Mouse (Mus musculus) spleen, postnatal 36 days (tissue): ENCODE results near the gene T2.
"Not testable (repeated sequence)": the region's sequence is repeated elsewhere in the genome, so short reads cannot be mapped to it uniquely, and the experiment has no call there.

Experiments used
- DNase-seq, 2 experiments: peaks; one replicate each; pipeline ENCODE4 v3.0.0; 2022; ENCODE audit warnings: low spot score in 2 of 2, mixed read lengths in 1 of 2

Gene T2

DNA sequence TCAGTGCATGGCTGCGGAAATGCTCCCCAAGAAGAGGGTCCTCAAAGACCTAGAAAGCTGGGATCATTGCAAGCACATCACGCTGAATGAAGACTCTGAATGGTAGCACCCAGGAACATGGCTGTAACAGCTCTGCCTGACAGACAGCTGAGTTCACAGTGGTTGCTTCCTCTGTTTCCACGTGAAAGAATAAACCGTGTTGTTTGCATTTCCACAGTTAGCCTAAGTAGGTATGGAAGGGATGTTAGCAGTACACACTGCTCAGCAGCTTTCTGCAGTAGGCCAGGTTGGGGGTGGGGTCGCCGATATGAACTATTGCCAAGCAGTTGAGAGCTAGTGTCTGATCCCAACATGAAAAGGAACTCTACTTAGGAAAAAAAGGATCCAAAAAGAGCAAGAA, at the start of gene T2:
Gene T2 (plus strand): TSS at position 301 of the 400 bp plus-strand sequence.
- DNase-seq: no peak

DNA sequence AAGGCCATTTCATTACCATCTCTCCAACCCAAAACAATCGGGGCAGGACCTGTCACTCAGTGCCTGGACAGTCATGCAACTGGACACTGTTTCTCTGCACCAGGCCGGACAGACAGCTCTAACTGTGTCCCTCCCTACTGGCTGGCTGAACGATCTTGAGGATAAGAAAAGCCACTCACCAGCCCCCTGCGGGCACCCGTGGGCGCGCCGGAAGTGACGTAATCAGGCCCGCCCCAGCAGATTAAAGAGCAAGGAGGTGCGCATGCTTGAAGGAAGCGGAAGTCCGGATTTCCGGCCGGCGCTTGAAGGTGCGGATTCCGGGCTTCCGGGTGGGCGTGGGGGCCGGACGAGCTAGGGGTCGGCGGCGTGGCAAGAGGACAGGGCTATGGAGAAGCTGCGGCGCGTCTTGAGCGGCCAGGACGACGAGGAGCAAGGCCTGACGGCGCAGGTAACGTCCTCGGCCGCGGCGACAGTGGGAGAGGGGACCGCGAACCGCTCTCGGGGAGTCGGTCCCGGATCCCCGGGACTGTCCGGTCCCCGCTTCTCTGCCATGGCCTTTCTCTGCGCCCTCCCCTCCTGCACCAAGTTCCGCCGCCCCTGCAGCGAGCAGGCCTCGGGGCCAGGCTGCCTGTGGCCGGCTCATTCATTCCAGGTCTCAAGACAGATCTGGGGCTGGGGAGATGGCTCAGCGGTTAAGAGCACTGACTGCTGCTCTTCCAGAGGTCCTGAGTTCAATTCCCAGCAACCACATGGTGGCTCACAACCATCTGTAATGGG, 44.8 kb upstream of the T2 start, which contains the start of gene Sft2d1:
Gene Sft2d1 (plus strand): TSS at position 265 of the 777 bp plus-strand sequence.
- peak; percentile 93 to 96 for DNase-seq

GRCm38 (mm10) chr17:8311751-8312150, 44.0 kb upstream of the T2 start:
- DNase-seq: peak in 1 of 2 experiments; percentile 21

DNA sequence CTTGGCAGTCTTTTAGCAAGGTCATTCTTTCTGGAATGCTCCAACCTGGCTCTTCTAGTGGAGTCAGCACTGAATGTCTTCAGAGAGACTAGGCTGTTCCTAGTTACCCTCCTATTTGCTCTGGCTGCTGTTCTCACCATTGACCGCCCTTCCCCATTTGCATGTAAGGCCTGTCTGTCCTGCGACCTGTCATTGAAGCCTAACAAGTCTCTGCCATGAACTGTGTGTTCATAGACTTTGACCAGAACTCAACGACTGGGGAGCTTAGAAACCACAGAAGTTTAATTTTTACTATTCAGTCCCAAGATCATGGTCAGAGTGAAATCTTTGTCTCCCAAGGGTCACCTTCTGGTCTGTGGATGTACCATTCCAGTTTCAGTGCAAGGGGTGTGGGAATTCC, 41.8 kb upstream of the T2 start:
- DNase-seq: no peak

DNA sequence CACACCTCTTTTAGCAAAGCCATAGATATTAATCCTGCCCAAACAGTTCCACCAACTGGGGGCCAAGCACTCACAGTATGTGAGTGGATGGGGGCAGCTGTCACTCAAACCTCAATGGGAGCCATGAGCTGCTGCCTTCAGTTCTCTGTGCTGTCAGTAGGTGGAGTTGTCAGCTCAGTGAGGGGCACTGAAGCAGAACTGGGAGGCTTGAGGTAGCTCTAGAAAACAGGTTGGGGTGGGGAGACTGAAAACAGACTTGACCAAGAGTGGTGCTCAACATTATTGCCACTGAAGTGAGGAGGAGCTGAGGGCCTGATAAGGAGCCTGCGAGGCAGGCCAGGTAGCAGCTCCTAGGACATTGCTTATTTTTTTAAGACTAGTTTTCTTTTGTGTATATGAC, 39.5 kb upstream of the T2 start:
- DNase-seq: peak in 1 of 2 experiments; percentile 6

DNA sequence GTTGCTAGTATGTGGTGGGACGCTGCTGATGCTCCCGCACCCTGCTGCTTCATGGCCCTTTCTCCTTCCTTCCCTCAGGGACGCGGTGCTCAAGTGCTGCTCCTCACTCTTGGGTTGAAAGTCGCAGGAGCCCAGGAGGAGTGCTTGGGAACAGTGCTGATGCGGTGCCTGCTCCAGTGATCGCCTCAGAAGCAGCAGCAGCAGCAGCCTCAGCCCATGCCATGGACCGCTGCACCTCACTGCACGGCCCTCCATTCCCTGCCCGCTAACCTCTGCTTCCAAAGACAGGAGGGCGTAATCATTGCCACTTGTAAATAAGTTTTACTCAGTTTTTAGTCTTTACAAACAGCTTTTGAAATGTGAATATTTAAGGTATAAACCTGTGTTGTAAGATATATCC, 28.9 kb upstream of the T2 start:
- not testable (repeated sequence) for DNase-seq

DNA sequence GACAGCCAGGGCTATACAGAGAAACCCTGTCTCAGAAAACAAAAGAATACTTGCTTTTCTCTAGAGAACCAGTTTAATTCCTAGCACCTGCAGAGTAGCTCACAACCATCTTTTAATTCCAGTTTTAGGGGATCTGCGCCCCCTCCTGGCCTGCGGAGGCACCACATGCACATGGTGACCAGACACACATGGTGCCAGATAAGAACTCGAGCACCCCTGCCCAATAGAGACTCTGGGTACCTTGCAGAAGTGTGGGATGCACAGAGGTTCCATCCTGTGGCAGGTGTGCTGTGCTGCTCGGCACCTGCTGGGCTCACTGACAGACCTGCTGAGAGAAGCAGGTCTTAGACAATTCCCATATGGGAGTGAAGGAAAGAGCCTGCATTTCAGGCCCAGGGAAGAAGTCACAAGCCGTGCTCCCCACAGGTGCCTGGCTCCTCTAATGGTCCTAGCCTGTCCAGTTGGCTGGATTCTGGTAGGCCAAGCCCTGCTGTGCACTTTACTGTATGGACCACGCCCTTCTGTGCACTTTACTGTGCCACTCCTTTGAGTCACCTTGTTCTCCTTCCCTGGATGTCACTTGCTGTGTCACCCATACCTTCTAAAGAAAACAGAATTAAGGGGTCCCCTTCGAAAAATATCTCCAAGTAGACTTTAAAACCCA, 27.1 kb upstream of the T2 start:
- DNase-seq: no peak

- no peak for DNase-seq
These were observed 25.2 kb upstream of the T2 start for GRCm38 (mm10) chr17:8330602-8331001.

DNA sequence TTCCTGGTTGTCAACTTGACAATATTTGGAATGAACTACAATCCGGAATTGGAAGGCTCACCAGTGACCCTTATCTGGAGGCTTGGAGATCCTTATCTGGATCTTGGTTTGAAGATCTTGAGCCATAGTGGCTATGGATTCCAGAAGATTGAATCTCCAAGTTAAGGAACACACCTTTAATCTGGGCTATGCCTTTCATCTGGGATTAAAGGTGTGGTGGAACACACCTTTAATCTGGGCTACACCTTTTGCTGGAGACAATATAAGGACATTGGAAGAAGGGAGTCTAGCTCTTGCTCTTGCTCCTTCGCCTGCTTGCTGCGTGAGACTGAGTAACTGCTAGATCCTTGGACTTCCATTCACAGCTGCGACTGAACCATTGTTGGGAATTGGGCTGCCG, 18.6 kb upstream of the T2 start, which contains the start of gene Prr18:
Gene Prr18 (plus strand): TSS at position 301 of the 400 bp plus-strand sequence.
- not testable (repeated sequence) for DNase-seq

GRCm38 (mm10) chr17:8339666-8340374, 16.0 kb upstream of the T2 start:
- DNase-seq: no peak

- no peak for DNase-seq
These were observed 15.1 kb upstream of the T2 start for GRCm38 (mm10) chr17:8340407-8341359.

DNA sequence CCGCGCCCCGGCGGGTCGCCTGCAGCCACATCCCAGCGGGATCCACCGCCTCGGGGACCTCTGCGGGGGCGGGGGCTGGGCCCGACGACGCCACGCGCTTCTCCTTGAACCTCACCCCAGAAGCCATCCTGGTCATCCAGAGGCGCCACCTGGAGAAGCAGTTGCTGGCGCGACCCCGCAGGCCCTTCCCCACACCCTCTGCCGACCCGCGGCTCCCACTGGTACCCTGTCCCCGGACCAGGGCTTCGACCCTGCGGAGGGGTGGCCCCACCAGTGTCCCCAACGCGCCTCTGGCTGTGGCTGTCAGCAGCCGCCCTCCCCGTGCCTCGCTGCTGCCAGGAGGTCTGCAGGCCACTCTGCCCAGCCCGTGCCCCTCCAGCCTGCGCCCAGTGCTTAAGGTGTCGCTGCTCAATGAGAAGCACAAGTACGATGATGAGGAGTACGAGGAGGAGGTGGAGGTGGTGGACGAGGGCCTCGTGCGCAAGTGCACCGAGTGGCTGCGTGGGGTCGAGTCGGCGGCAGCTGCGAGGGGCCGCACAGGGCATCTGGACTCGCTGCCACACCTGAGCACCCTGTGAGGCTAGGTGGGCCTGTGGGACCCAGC, 14.3 kb upstream of the T2 start:
- DNase-seq: no peak

DNA sequence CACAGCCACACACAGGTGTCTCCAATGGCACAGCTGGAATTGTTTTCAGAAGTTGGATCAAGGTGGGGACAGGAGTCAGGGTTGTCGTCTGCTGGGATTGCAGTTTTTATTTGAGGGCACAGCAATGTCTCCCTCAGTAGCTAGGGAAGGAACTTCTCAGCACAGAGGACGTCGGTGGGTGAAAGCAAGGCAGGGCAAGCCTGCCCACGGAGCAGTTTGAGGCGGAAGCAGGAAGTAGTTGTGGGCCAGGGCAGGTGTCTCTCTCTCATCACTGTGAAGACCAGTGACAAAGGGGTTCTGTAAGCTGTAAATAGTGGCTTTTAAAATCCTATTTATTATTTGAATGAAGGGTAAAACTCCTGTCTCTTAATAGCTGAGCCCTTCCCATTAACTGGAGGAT, 13.1 kb upstream of the T2 start:
- peak in 1 of 2 experiments; percentile 17 for DNase-seq

- no peak for DNase-seq
These were observed 12.4 kb upstream of the T2 start for GRCm38 (mm10) chr17:8343416-8343815.

GRCm38 (mm10) chr17:8347765-8348285, 8.0 kb upstream of the T2 start:
- DNase-seq: no peak

GRCm38 (mm10) chr17:8348941-8349340, 6.9 kb upstream of the T2 start:
- DNase-seq: no peak

DNA sequence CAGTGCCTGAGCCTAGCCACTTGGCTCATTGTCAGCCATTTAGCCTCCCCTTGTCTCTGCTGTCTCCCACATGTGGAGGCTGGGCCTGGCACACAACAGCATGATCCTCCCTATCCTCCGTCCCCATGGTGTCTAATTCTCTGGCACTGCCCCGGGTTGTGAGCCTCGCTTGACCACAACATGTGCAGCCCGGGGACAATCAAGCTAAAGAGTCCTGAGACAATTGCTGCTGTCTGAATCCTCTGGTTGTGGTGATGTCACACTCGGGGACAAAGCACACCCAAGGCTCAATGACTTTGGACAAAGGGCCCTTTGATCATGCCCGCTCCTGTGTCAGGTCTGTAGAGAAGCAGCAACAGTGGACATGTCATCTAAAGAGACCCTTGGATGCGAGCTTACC, 4.7 kb upstream of the T2 start:
- DNase-seq: no peak

DNA sequence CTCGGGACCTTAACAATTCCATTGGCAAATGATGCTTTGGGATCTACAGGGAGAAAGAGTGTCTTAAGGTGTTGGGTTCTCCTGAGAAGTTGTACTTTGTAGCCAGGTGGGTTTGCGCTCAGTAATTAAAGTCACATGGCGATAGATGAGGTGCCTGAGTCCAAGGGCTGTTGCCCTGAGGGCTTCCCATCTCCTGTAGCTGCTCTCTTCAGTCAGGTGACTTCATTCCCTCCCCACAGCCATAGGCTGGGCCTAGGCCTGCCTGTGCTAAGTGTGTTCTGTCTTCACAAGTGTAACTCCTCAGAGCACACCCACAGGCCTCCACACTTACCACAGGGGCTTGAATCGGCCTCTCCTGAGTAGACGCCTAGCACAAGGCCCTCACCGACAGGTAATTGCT, 1.7 kb downstream of the T2 start:
- no peak for DNase-seq

GRCm38 (mm10) chr17:8360876-8361275, 5.1 kb downstream of the T2 start:
- no peak for DNase-seq

- DNase-seq: no peak
These were observed 5.7 kb downstream of the T2 start for GRCm38 (mm10) chr17:8361281-8362103.
